Mouse (Mus musculus) CH12.LX (cell line): ENCODE results near the gene Chst11. TPM values are rescaled to one million over a fixed set of nuclear protein-coding genes. Genes with fewer than 3 reads are reported as not detected.

Experiments
- DNase-seq: peaks from one replicate; pipeline ENCODE4 v3.0.0-alpha.2; 2013; ENCODE audit errors: extremely low read depth
- H3K27ac ChIP-seq: 2 replicates; pipeline ENCODE4 v1.5.1; 2012; ENCODE audit warnings: low read depth, mild to moderate bottlenecking, control low read depth, moderate library complexity; ENCODE audit not compliant: insufficient read depth
- H3K27me3 ChIP-seq: replicated peaks from 2 replicates; pipeline ENCODE3; 2012; ENCODE audit warnings: inconsistent platforms
- H3K36me3 ChIP-seq, 2 experiments: replicated peaks in 1 of 2; 2 replicates each; pipeline versions ENCODE3 to v1.6.1; 2012; ENCODE audit warnings: inconsistent platforms in 1 of 2, low read length in 1 of 2, mild to moderate bottlenecking in 1 of 2, mixed read lengths in 1 of 2, moderate library complexity in 1 of 2; ENCODE audit not compliant: control insufficient read depth in 1 of 2, insufficient read depth in 1 of 2
- H3K4me1 ChIP-seq, 2 experiments: 2 replicates each; pipeline ENCODE4 v1.6.1; 2012; ENCODE audit warnings: inconsistent platforms in 1 of 2, moderate library complexity in 1 of 2; ENCODE audit not compliant: insufficient read depth in 2 of 2, control insufficient read depth in 1 of 2
- H3K4me2 ChIP-seq: 2 replicates; pipeline ENCODE4 v1.6.1; 2012; ENCODE audit warnings: low read depth, mild to moderate bottlenecking, control low read depth; ENCODE audit not compliant: poor library complexity, insufficient read depth, severe bottlenecking
- H3K4me3 ChIP-seq, 3 experiments: fragments of 150-350 bp in 1 of 3; sonication (generic) in 1 of 3; replicated peaks in 1 of 3; 2 replicates each; pipeline versions ENCODE3 to v1.5.1; 2011 to 2012; ENCODE audit warnings: low read depth in 2 of 3, low read length in 2 of 3, mild to moderate bottlenecking in 2 of 3, moderate library complexity in 2 of 3, control low read depth in 1 of 3, improper control_type of control experiment in 1 of 3, inconsistent platforms in 1 of 3, mixed read lengths in 1 of 3; ENCODE audit not compliant: poor library complexity in 1 of 3
- H3K79me2 ChIP-seq: replicated peaks from 2 replicates; pipeline ENCODE4 v1.6.1; 2012; ENCODE audit warnings: mild to moderate bottlenecking, moderate library complexity; ENCODE audit not compliant: control insufficient read depth, poor library complexity, insufficient read depth, severe bottlenecking; ENCODE audit errors: extremely low read depth
- H3K9ac ChIP-seq: 2 replicates; pipeline ENCODE4 v1.6.1; 2012; ENCODE audit warnings: low read depth, mild to moderate bottlenecking, control low read depth, moderate library complexity; ENCODE audit not compliant: insufficient read depth
- H3K9me3 ChIP-seq: replicated peaks from 2 replicates; pipeline ENCODE3; 2012; ENCODE audit warnings: low read length, inconsistent platforms, mixed read lengths
- BHLHE40 ChIP-seq: IDR thresholded peaks from 2 replicates; pipeline ENCODE4 v1.6.1; 2011; ENCODE audit warnings: mild to moderate bottlenecking, low read depth, low read length, improper control_type of control experiment
- CHD1 ChIP-seq: IDR thresholded peaks from 2 replicates; pipeline ENCODE4 v1.6.1; 2012; ENCODE audit warnings: low read depth, low read length, improper control_type of control experiment, inconsistent platforms
- CHD2 ChIP-seq: IDR thresholded peaks from 2 replicates; pipeline ENCODE4 v1.6.1; 2011; ENCODE audit warnings: low read length, improper control_type of control experiment
- CTCF ChIP-seq, 2 experiments: IDR thresholded peaks in 1 of 2; conservative IDR thresholded peaks in 1 of 2; 2 replicates each; pipeline ENCODE4 v1.5.1; 2011 to 2012; ENCODE audit warnings: low read depth in 2 of 2, low read length in 2 of 2, improper control_type of control experiment in 1 of 2, inconsistent platforms in 1 of 2, mild to moderate bottlenecking in 1 of 2, moderate library complexity in 1 of 2
- ELF1 ChIP-seq: IDR thresholded peaks from 2 replicates; pipeline ENCODE4 v1.6.1; 2014; ENCODE audit warnings: low read depth, mild to moderate bottlenecking, inconsistent platforms, low read length, improper control_type of control experiment
- EP300 ChIP-seq: IDR thresholded peaks from 2 replicates; pipeline ENCODE4 v1.6.1; 2011; ENCODE audit warnings: low read length, improper control_type of control experiment
- HCFC1 ChIP-seq: IDR thresholded peaks from 2 replicates; pipeline ENCODE4 v1.6.1; 2012; ENCODE audit warnings: low read depth, mild to moderate bottlenecking, inconsistent platforms, low read length, improper control_type of control experiment
- IRF4 ChIP-seq: IDR thresholded peaks from 2 replicates; pipeline ENCODE4 v1.6.1; 2014; ENCODE audit warnings: low read depth, mild to moderate bottlenecking, inconsistent platforms, low read length, improper control_type of control experiment
- JUN ChIP-seq: IDR thresholded peaks from 2 replicates; pipeline ENCODE4 v1.6.1; 2011; ENCODE audit warnings: low read depth, mild to moderate bottlenecking, low read length, improper control_type of control experiment, moderate library complexity; ENCODE audit not compliant: insufficient read depth
- KAT2A ChIP-seq: IDR thresholded peaks from 2 replicates; pipeline ENCODE4 v1.6.1; 2012; ENCODE audit warnings: low read length, improper control_type of control experiment, inconsistent platforms; ENCODE audit not compliant: insufficient replicate concordance
- MAFK ChIP-seq: IDR thresholded peaks from 2 replicates; pipeline ENCODE4 v1.6.1; 2011; ENCODE audit warnings: low read length, improper control_type of control experiment; ENCODE audit not compliant: insufficient replicate concordance
- MAZ ChIP-seq: IDR thresholded peaks from 2 replicates; pipeline ENCODE4 v1.6.1; 2012; ENCODE audit warnings: low read depth, mild to moderate bottlenecking, inconsistent platforms, low read length, improper control_type of control experiment, moderate library complexity
- MEF2A ChIP-seq: IDR thresholded peaks from 2 replicates; pipeline ENCODE4 v1.6.1; 2014; ENCODE audit warnings: low read depth, mild to moderate bottlenecking, inconsistent platforms, low read length, improper control_type of control experiment, borderline replicate concordance
- MXI1 ChIP-seq: IDR thresholded peaks from 2 replicates; pipeline ENCODE4 v1.6.1; 2011; ENCODE audit warnings: mild to moderate bottlenecking, low read depth, low read length, improper control_type of control experiment
- NELFE ChIP-seq: IDR thresholded peaks from 2 replicates; pipeline ENCODE4 v1.6.1; 2011; ENCODE audit warnings: low read depth, low read length, improper control_type of control experiment
- NRF1 ChIP-seq: IDR thresholded peaks from 2 replicates; pipeline ENCODE4 v1.6.1; 2014; ENCODE audit warnings: low read depth, mild to moderate bottlenecking, inconsistent platforms, low read length, improper control_type of control experiment, moderate library complexity
- POLR2A ChIP-seq: IDR thresholded peaks from 2 replicates; pipeline ENCODE4 v1.6.1; 2011; ENCODE audit warnings: low read depth, mild to moderate bottlenecking, improper control_type of control experiment, low read length
- POLR2AphosphoS2 ChIP-seq: IDR thresholded peaks from 2 replicates; pipeline ENCODE4 v1.6.1; 2011; ENCODE audit warnings: low read depth, low read length, improper control_type of control experiment
- SMC3 ChIP-seq: IDR thresholded peaks from 2 replicates; pipeline ENCODE4 v1.6.1; 2011; ENCODE audit warnings: low read depth, low read length, improper control_type of control experiment
- UBTF ChIP-seq: IDR thresholded peaks from 2 replicates; pipeline ENCODE4 v1.6.1; 2012; ENCODE audit warnings: low read depth, mild to moderate bottlenecking, inconsistent platforms, low read length, improper control_type of control experiment, moderate library complexity
- USF2 ChIP-seq: conservative IDR thresholded peaks from 2 replicates; pipeline ENCODE4 v1.6.1; 2011; ENCODE audit warnings: low read depth, low read length, improper control_type of control experiment
- ZC3H11A ChIP-seq: IDR thresholded peaks from 2 replicates; pipeline ENCODE4 v1.6.1; 2012; ENCODE audit warnings: low read depth, mild to moderate bottlenecking, inconsistent platforms, low read length, improper control_type of control experiment
- ZNF384 ChIP-seq: IDR thresholded peaks from 2 replicates; pipeline ENCODE4 v1.6.1; 2012; ENCODE audit warnings: low read depth, low read length, improper control_type of control experiment, inconsistent platforms
- dilution Hi-C: fragments of 300-500 bp; cut with MboI; formaldehyde crosslinking; loops from 2 replicates; pipeline ENCODE4 v1.14.3; 2020; ENCODE audit warnings: low sequenced_read_pairs; ENCODE audit not compliant: extremely low pct_unique_long_range_greater_than_20kb, extremely low pct_ligation_motif_present
- in situ Hi-C: fragments of 300-500 bp; cut with MboI; formaldehyde crosslinking; loops from 3 replicates; pipeline ENCODE4 v1.14.3; 2019; ENCODE audit warnings: low sequenced_read_pairs, low pct_ligation_motif_present, low pct_unique_long_range_greater_than_20kb, mixed read lengths
- polyA plus RNA-seq: library from polyadenylated mRNA; unstranded; fragments of >175 nt; gene quantifications from 2 replicates; pipeline ENCODE4 v1.2.1, GENCODE M21; 2012; ENCODE audit warnings: low read depth; ENCODE audit not compliant: insufficient read length
- total RNA-seq, 2 experiments: library from RNA; depleted of rRNA; stranded (reverse); fragments of 300-350 nt in 1 of 2; fragments of >200 nt in 1 of 2; gene quantifications; 2 replicates each; pipeline ENCODE4 v1.2.3; 2012 to 2014

Gene Chst11
- total and polyA plus RNA-seq, 3 experiments, result 3.6 to 5.3 (median 4.5) TPM

DNA sequence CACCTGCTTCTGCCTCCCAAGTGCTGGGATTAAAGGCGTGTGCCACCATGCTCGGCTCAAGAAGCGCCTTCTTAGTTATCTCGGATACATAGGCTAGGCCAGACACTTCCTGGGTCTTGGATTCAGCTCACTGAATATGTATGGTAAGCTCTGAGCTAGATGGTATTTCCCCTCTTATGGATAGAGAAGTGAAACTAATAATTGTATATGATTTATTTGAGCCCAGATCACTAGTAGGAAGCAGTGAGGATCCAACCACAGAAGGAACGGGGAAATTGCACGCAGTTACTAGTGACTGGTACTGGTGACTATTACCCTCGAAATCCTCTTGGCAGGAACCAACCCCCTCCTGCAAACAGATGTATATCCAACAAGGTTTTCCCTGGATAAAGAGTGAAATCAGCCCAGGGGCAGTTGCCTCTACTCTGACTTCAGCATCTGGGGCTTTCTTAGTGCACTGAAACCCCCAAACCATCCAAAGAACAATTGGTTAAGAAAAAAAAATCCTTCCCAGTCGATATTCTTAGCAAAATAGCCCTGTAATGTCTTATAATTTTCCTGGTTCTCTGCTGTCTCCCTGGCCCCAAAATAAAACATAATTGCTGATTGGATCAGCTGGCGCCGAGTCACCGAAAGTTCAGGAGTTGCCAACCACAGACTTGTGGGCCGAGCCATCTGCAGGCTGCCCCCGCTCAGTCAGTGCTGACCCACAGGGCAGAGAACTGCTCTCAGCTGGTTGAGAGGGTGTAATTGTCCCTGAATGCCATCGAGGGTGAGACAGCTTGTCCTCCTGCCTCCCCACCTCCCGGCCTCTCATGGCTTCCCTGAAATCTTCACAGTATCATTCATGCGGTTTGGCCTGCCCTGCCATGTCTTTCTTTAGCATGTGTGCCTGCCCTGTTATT lies 109.8 kb downstream of the Chst11 start:
- Histone ChIP-seq H3K27me3 (no peaks in the 10 kb centered on the region), H3K9ac (no peak overlapping the region), H3K79me2 (no peaks in the 10 kb centered on the region), H3K36me3 (no peaks in the 10 kb centered on the region), H3K4me2 (no peak overlapping the region), H3K4me1 (peaks cover 0 to 16% of the 10 kb centered on the region in 2 experiments; a peak in 2 of 4 replicates), H3K27ac (no peak overlapping the region), H3K4me3 (no peak overlapping the region), H3K9me3 (no peaks in the 10 kb centered on the region)
- dilution Hi-C loops, result no loop called here
- TF ChIP-seq USF2 (no peak), UBTF (no peak), MXI1 (no peak), NRF1 (no peak), ZC3H11A (no peak), NELFE (no peak), MEF2A (no peak), JUN (no peak), KAT2A (no peak), MAZ (no peak), CTCF (conservative IDR thresholded peaks at IDR 0.05 in 1 of 2, IDR thresholded peaks at IDR 0.05 in 1 of 2; ENCODE audit: low read depth in 2 of 2, low read length in 2 of 2) (no peak), ELF1 (no peak), SMC3 (no peak), POLR2A (no peak), MAFK (no peak), EP300 (no peak), POLR2AphosphoS2 (no peak)
- no peak for DNase-seq
- in situ Hi-C loops, result no loop called here

DNA sequence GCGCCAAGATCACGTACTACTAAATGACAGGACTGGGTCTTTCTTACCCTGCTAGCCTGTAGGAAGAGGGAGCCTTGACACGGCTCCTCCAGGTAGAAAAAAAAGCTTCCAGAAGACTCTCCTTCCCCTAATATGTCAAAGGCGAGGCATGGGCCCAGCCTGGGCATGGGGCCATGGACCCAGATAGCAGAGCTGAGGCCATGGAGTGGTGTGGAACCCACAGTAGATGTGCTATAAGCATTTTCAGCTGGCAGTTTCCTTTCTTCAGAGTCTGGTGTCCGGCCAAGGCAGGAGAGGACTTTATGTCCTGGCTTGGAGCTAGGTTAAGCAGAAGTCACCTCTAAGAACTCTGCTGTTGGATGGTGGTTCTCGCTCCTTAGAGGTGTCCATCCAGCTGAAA lies 111.0 kb downstream of the Chst11 start:
- H3K4me2 ChIP-seq, result no peak overlapping the region
- dilution Hi-C loops, result no loop called here
- in situ Hi-C loops, result no loop called here

More for the DNA sequence above, 111.0 kb downstream of the Chst11 start:
- no peaks in the 10 kb centered on the region for H3K79me2 ChIP-seq
- DNase-seq, result no peak
- no peak overlapping the region for H3K9ac ChIP-seq
- H3K36me3 ChIP-seq, result no peaks in the 10 kb centered on the region
- H3K9me3 ChIP-seq, result no peaks in the 10 kb centered on the region
- H3K27ac ChIP-seq, result no peak overlapping the region
- peaks cover 0 to 16% of the 10 kb centered on the region in 2 experiments; a peak in 2 of 4 replicates for H3K4me1 ChIP-seq
- H3K27me3 ChIP-seq, result no peaks in the 10 kb centered on the region
- no peak overlapping the region for H3K4me3 ChIP-seq
- TF ChIP-seq ZNF384 (no peak), CHD2 (no peak), CTCF (conservative IDR thresholded peaks at IDR 0.05 in 1 of 2, IDR thresholded peaks at IDR 0.05 in 1 of 2; ENCODE audit: low read depth in 2 of 2, low read length in 2 of 2) (no peak), IRF4 (no peak), HCFC1 (no peak), BHLHE40 (no peak), POLR2AphosphoS2 (no peak), CHD1 (no peak), MEF2A (no peak), NELFE (no peak)
